Mouse (Mus musculus) midbrain, postnatal 0 days (tissue): ENCODE measurements around the gene Pdcd2. TPM values are rescaled to one million over a fixed set of nuclear protein-coding genes. Genes with fewer than 3 reads are reported as not detected.

ENCODE experiments used
- ATAC-seq: fragments of 200-750 bp; cut with Nextera tagmentation; 2 replicates; pipeline ENCODE4 v1.8.0; 2017; ENCODE audit warnings: moderate number of reproducible peaks, mild to moderate bottlenecking, moderate TSS enrichment, moderate library complexity; ENCODE audit not compliant: low FRiP score
- DNase-seq: peaks from one replicate; pipeline ENCODE4 v3.0.0-alpha.2; 2015; ENCODE audit warnings: low spot score
- H3K27ac ChIP-seq: fragments of 300-500 bp; sonication (generic); 2 replicates; pipeline ENCODE4 v1.5.1; 2014; ENCODE audit warnings: low read depth, mild to moderate bottlenecking, low read length, mixed read lengths
- H3K27me3 ChIP-seq: fragments of 300-500 bp; sonication (generic); 2 replicates; pipeline ENCODE4 v1.6.1; 2014; ENCODE audit warnings: low read length, control low read depth, mixed read lengths; ENCODE audit not compliant: insufficient read depth
- H3K36me3 ChIP-seq: fragments of 300-500 bp; sonication (generic); 2 replicates; pipeline ENCODE4 v1.6.1; 2014; ENCODE audit warnings: low read length, control low read depth, mixed read lengths; ENCODE audit not compliant: insufficient read depth
- H3K4me1 ChIP-seq: fragments of 300-500 bp; sonication (generic); 2 replicates; pipeline ENCODE4 v1.6.1; 2014; ENCODE audit warnings: mild to moderate bottlenecking, control low read depth, antibody characterized with exemption, low read length, mixed read lengths; ENCODE audit not compliant: insufficient read depth
- H3K4me2 ChIP-seq: fragments of 300-500 bp; sonication (generic); 2 replicates; pipeline ENCODE4 v1.6.1; 2014; ENCODE audit warnings: low read depth, mild to moderate bottlenecking, low read length, mixed read lengths; ENCODE audit not compliant: poor library complexity, severe bottlenecking
- H3K4me3 ChIP-seq: fragments of 300-500 bp; sonication (generic); 2 replicates; pipeline ENCODE4 v1.5.1; 2014; ENCODE audit warnings: low read depth, mild to moderate bottlenecking, low read length, moderate library complexity
- H3K9ac ChIP-seq: fragments of 300-500 bp; sonication (generic); replicated peaks from 2 replicates; pipeline ENCODE4 v1.6.1; 2014; ENCODE audit warnings: mild to moderate bottlenecking, low read length, moderate library complexity, mixed read lengths; ENCODE audit not compliant: poor library complexity, severe bottlenecking
- H3K9me3 ChIP-seq: fragments of 300-500 bp; sonication (generic); 2 replicates; pipeline ENCODE4 v1.6.1; 2016; ENCODE audit warnings: low read length, control low read depth
- CTCF ChIP-seq: IDR thresholded peaks from 2 replicates; pipeline ENCODE4 v1.5.1; 2016; ENCODE audit warnings: antibody characterized with exemption, mild to moderate bottlenecking
- WGBS: fragments of 180-500 bp; shearing (Covaris S2); extraction: QIAGEN DNeasy Blood & Tissue Kit; methylation state at CpG from one replicate; pipeline ENCODE4 v1.1.7; 2014; 5-methylcytosine and 5-hydroxymethylcytosine counted together
- polyA plus RNA-seq: library from polyadenylated mRNA; unstranded; fragments of >200 nt; fragmentation: Nextera tagmentation; extraction: Ambion mirVana; gene quantifications from 2 replicates; pipeline ENCODE4 v1.2.1, GENCODE M21; 2015
- total RNA-seq: library from RNA; depleted of rRNA; stranded (reverse); fragments of >200 nt; gene quantifications from 2 replicates; pipeline ENCODE4 v1.2.3, GENCODE M21; 2014

Gene Pdcd2
- total and polyA plus RNA-seq, 2 experiments from 2014 or later = 48.9 to 49.9 TPM

GRCm38 (mm10) chr17:15518766-15519165 lies 8.3 kb downstream of the Pdcd2 start:
- Histone ChIP-seq H3K4me3 (no peak overlapping the region), H3K4me1 (no peaks in the 10 kb centered on the region), H3K27ac (no peak overlapping the region), H3K27me3 (no peaks in the 10 kb centered on the region), H3K9me3 (no peaks in the 10 kb centered on the region), H3K36me3 (peaks cover 65% of the 10 kb centered on the region), H3K4me2 (no peak overlapping the region), H3K9ac (no peak overlapping the region)
- DNase-seq = no peak
- TF ChIP-seq CTCF = no peak
- ATAC-seq = no peak
- 94% methylated on average over 1 of the region's 1 CpGs for WGBS

DNA sequence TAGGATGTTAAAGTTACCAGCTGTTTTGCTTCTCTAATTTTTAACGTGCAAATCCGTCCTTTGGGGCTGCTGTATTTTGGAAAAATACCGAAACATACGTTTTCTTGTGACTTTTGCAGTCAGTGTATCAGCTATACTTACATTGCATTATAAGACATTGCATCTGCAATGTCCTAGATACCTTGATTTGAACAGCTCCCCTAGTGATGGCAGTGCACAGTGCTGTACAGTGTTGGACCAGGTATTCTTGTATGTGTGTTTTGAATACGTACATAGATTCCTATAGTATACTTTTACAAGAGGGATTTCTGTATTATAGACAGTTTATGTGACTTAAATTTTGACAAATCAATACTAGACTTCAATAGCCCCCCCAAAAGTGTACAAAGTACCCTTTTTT lies 8.9 kb downstream of the Pdcd2 start:
- DNase-seq (no peak), ATAC-seq (no peak)

GRCm38 (mm10) chr17:15517776-15518175 lies 9.3 kb downstream of the Pdcd2 start:
- H3K9ac ChIP-seq = no peak overlapping the region
- no peak for DNase-seq
- no peaks in the 10 kb centered on the region for H3K27me3 ChIP-seq
- no peaks in the 10 kb centered on the region for H3K4me1 ChIP-seq
- TF ChIP-seq CTCF = peak; percentile 23; the same call in 1 of the 2 replicates
- H3K36me3 ChIP-seq = peaks cover 70% of the 10 kb centered on the region
- ATAC-seq = peak; percentile 23; the same call in 1 of the 2 replicates
- no peaks in the 10 kb centered on the region for H3K9me3 ChIP-seq
- no peak overlapping the region for H3K27ac ChIP-seq
- no peak overlapping the region for H3K4me3 ChIP-seq
- H3K4me2 ChIP-seq = no peak overlapping the region
- 72% methylated on average over 5 of the region's 5 CpGs for WGBS

More for the DNA sequence above, 8.9 kb downstream of the Pdcd2 start:
- H3K27me3 ChIP-seq = no peaks in the 10 kb centered on the region
- H3K9me3 ChIP-seq = no peaks in the 10 kb centered on the region
- H3K4me1 ChIP-seq = no peaks in the 10 kb centered on the region
- H3K4me3 ChIP-seq = no peak overlapping the region
- 97% methylated on average over 5 of the region's 5 CpGs for WGBS
- H3K9ac ChIP-seq = no peak overlapping the region
- H3K4me2 ChIP-seq = no peak overlapping the region
- H3K36me3 ChIP-seq = peaks cover 70% of the 10 kb centered on the region
- peak; percentile 51 for TF ChIP-seq CTCF
- H3K27ac ChIP-seq = no peak overlapping the region

DNA sequence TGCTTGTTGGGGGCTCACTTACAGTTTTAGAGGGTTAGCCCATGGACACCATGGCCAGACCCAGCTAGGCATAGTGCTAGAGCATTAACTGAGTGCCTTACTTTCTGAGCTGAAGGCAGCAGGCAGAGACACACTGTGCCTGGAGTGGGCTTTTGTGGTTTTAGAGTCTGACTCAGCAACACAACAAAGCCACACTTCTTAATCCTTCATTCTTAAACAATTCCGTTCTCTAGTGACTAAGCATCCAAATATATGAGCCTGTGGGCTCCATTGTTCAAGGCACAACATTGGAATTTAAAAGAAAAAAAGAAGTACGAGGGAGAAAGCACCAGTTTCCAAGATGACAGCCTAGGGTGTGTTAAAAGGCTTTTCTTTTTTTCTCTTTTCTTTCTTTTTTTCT lies 16.4 kb downstream of the Pdcd2 start:
- Histone ChIP-seq H3K36me3 (peaks cover 67% of the 10 kb centered on the region), H3K27ac (no peak overlapping the region), H3K4me1 (no peaks in the 10 kb centered on the region), H3K4me2 (no peak overlapping the region), H3K4me3 (no peak overlapping the region), H3K9me3 (no peaks in the 10 kb centered on the region), H3K9ac (no peak overlapping the region), H3K27me3 (no peaks in the 10 kb centered on the region)
- DNase-seq (no peak), ATAC-seq (no peak)
- TF ChIP-seq CTCF = no peak
- 77% methylated on average over 2 of the region's 2 CpGs for WGBS

DNA sequence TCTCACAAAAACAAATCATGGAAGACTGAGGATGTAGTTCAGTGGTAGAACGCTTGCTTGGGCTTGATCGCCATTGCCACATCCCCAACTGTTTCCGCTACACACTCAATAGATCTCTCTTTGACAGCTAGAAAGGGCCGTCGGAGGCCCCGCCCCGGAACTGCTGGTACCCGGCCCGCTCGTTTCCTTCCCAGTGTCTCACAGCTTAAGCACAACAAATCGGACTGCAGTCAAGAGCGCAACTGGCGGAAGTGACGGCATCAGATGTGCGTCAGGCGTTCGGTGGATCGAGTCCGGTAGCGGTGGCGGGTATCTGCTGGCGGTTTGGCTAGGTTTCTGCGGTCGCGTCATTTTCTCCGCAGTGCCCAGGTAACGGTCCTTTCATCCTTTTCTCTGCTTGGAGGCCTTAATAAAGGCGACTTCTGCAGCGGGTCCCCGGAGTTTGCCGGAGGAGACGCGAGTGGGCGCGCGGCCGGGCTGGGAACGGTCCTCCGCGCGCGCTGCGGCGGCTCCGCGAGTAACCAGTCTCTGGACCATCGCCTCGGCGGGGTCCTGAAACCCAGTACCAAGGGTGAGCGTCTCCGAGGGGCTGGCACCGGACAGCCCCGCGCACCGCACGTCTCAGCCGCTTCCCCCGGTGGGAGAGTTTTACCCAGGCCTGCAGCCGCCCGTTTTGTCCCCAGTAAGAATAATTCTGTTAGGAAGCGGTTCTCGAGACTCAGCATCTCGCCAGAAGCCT lies 27.3 kb downstream of the Pdcd2 start, which contains the start of the genes Psmb1 and Tbp:
Psmb1 (minus strand) TSS at position 96 of the 739 bp plus-strand sequence.
Tbp (plus strand) TSS at position 233 of the 739 bp plus-strand sequence.
- Histone ChIP-seq H3K4me1 (peaks cover 19% of the 10 kb centered on the region; the same call in 1 of the 2 replicates), H3K9me3 (no peaks in the 10 kb centered on the region), H3K9ac (peak within 1 kb of the TSS; percentile 84), H3K27me3 (no peaks in the 10 kb centered on the region), H3K4me2 (peak within 1 kb of the TSS; percentile 86), H3K36me3 (peaks cover 16% of the 10 kb centered on the region), H3K4me3 (peak within 1 kb of the TSS; percentile 97), H3K27ac (peak within 1 kb of the TSS; percentile 88)
- peak; percentile 91 for ATAC-seq
- TF ChIP-seq CTCF = no peak
- peak; percentile 99 for DNase-seq
- under 1% methylated on average over 63 of the region's 63 CpGs for WGBS

DNA sequence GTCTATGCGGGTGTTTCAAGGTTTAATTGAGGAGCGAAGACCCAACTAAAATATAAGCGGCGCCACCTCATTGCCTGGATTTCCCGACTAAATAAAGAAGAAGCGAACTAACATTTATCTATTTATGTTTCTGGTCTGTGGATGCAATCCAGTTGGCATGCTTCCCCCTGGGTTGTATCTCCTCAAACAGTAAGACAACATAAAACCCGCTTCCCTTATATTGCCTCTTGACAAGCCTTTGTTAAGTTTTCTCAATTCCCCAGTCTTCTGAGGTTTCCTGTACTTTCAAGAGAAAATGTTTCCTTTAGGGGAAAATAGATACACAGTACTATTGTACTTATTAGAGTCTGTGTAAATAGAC lies 28.4 kb downstream of the Pdcd2 start:
- H3K4me2 ChIP-seq = peak overlapping the region; percentile 86
- peaks cover 10% of the 10 kb centered on the region for H3K36me3 ChIP-seq
- ATAC-seq (no peak), DNase-seq (no peak)
- WGBS = 45% methylated on average over 7 of the region's 7 CpGs
- no peak for TF ChIP-seq CTCF
- H3K4me1 ChIP-seq = peaks cover 19% of the 10 kb centered on the region; the same call in 1 of the 2 replicates
- peak overlapping the region; percentile 97 for H3K4me3 ChIP-seq
- no peaks in the 10 kb centered on the region for H3K9me3 ChIP-seq
- peak overlapping the region; percentile 73; the same call in 1 of the 2 replicates for H3K9ac ChIP-seq
- H3K27me3 ChIP-seq = no peaks in the 10 kb centered on the region
- peak overlapping the region; percentile 88 for H3K27ac ChIP-seq
